Mouse (Mus musculus) cortical plate, adult 2 months (tissue): ENCODE results near the gene Aen.

Source experiments
- CTCF ChIP-seq: fragments of 200-500 bp; IDR thresholded peaks from 2 replicates; pipeline ENCODE4 v1.5.1; 2011; ENCODE audit warnings: mild to moderate bottlenecking, control low read depth, low read length; ENCODE audit not compliant: insufficient read depth; ENCODE audit errors: extremely low read depth
- POLR2A ChIP-seq: fragments of 200-500 bp; IDR thresholded peaks from 2 replicates; pipeline ENCODE4 v1.6.1; 2011; ENCODE audit warnings: mild to moderate bottlenecking, low read length, control low read depth; ENCODE audit not compliant: insufficient read depth; ENCODE audit errors: extremely low read depth

DNA sequence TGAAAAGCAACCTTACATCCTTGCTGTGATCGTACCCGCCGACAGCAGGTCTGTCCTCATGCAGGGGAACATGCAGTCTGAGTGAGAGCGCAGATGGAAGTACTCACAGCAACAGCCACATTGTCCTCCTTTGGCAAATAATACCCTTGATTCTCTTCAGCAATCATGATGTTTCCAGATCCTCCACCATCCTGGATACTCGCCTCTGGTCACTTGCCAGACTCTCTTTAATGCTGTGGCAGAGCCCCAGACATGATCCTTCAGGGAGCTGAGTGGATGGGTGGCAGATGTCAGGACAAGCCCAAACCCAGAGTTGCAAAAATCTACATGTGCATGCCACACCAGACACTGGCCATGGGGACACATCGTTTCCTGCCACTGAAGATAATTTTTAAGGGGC is 59.4 kb downstream of the Aen start:
- no peak for TF ChIP-seq CTCF
- TF ChIP-seq POLR2A, result no peak
